Mouse (Mus musculus) embryonic facial prominence, embryonic 12.5 days (tissue): Measurements from ENCODE around the gene Hoxd9. TPM values are rescaled to one million over a fixed set of nuclear protein-coding genes. Genes with fewer than 3 reads are reported as not detected.

Experiments used
- ATAC-seq: fragments of 200-750 bp; cut with Nextera tagmentation; 2 replicates; pipeline ENCODE4 v1.8.0; 2017; ENCODE audit not compliant: insufficient number of reproducible peaks, insufficient read depth, low FRiP score, low TSS enrichment
- H3K27ac ChIP-seq: fragments of 300-500 bp; sonication (generic); 2 replicates; pipeline ENCODE4 v1.5.1; 2016; ENCODE audit warnings: mild to moderate bottlenecking
- H3K27me3 ChIP-seq: fragments of 300-500 bp; sonication (generic); 2 replicates; pipeline ENCODE4 v1.6.1; 2016; ENCODE audit warnings: mild to moderate bottlenecking, moderate library complexity
- H3K36me3 ChIP-seq: fragments of 300-500 bp; sonication (generic); 2 replicates; pipeline ENCODE4 v1.6.1; 2016; ENCODE audit warnings: mild to moderate bottlenecking
- H3K4me1 ChIP-seq: fragments of 300-500 bp; sonication (generic); 2 replicates; pipeline ENCODE4 v1.6.1; 2016
- H3K4me2 ChIP-seq: fragments of 300-500 bp; sonication (generic); replicated peaks from 2 replicates; pipeline ENCODE4 v1.6.1; 2016; ENCODE audit warnings: mild to moderate bottlenecking, moderate library complexity
- H3K4me3 ChIP-seq: fragments of 300-500 bp; sonication (generic); 2 replicates; pipeline ENCODE4 v1.5.1; 2016; ENCODE audit warnings: mild to moderate bottlenecking
- H3K9ac ChIP-seq: fragments of 300-500 bp; sonication (generic); 2 replicates; pipeline ENCODE4 v1.6.1; 2016; ENCODE audit warnings: mild to moderate bottlenecking, moderate library complexity
- H3K9me3 ChIP-seq: fragments of 300-500 bp; sonication (generic); 2 replicates; pipeline ENCODE4 v1.6.1; 2016; ENCODE audit warnings: mild to moderate bottlenecking, moderate library complexity
- WGBS: fragments of 180-500 bp; shearing (Covaris S2); methylation state at CpG from one replicate; pipeline ENCODE4 v1.1.7; 2016; 5-methylcytosine and 5-hydroxymethylcytosine counted together
- microRNA counts: library from miRNA; unstranded; fragments of <30 nt; microRNA quantifications from one replicate; lab custom pipeline; 2017
- microRNA-seq: library from miRNA; unstranded; fragments of <30 nt; microRNA quantifications from one replicate; pipeline ENCODE4, GENCODE M21; 2017
- polyA plus RNA-seq: library from polyadenylated mRNA; unstranded; fragments of >200 nt; fragmentation: Nextera tagmentation; extraction: Ambion mirVana; gene quantifications from 2 replicates; pipeline ENCODE4 v1.2.1, GENCODE M21; 2016

The Hoxd9 gene
- polyA plus RNA-seq, 1 experiment from 2014 or later, result 0.72 TPM

- ATAC-seq, result no peak
- Histone ChIP-seq H3K4me2 (peak overlapping the region; percentile 1), H3K36me3 (no peaks in the 10 kb centered on the region), H3K27me3 (peaks cover 88% of the 10 kb centered on the region), H3K4me3 (peak overlapping the region; percentile 12; the same call in 1 of the 2 replicates), H3K9ac (no peak overlapping the region), H3K4me1 (peaks cover 7% of the 10 kb centered on the region), H3K27ac (no peak overlapping the region), H3K9me3 (no peaks in the 10 kb centered on the region)
- 1% methylated on average over 58 of the region's 58 CpGs for WGBS
Measured at GRCm38 (mm10) chr2:74746298-74746921, 48.9 kb downstream of the Hoxd9 start.

DNA sequence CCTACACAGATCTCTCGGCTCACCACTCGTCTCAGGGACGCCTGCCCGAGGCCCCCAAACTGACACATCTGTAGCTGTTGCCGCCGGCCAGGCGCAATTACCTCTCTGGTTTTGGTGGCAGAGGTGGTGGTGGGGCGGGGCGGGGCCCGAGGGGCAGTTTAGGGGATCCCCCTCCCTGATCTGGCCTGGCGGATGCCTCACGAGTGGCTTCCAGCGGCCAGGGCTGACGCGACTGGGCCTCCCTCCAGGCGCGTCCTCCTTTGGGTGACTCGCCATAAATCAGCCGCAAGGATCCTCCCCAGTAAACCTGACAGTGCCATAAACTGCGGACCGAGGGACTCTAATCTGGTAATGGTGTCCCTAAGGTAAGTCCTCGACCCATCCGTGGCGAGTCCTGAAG is 49.5 kb downstream of the Hoxd9 start:
- Histone ChIP-seq H3K4me3 (0 out of 2 replicates have a peak overlapping the region, but pooled peaks have one; percentile 12), H3K27ac (no peak overlapping the region), H3K27me3 (peaks cover 88% of the 10 kb centered on the region), H3K9me3 (no peaks in the 10 kb centered on the region), H3K36me3 (no peaks in the 10 kb centered on the region), H3K4me1 (peaks cover 7% of the 10 kb centered on the region), H3K9ac (no peak overlapping the region), H3K4me2 (peak overlapping the region; percentile 1)
- 2% methylated on average over 24 of the region's 24 CpGs for WGBS
- no peak for ATAC-seq

DNA sequence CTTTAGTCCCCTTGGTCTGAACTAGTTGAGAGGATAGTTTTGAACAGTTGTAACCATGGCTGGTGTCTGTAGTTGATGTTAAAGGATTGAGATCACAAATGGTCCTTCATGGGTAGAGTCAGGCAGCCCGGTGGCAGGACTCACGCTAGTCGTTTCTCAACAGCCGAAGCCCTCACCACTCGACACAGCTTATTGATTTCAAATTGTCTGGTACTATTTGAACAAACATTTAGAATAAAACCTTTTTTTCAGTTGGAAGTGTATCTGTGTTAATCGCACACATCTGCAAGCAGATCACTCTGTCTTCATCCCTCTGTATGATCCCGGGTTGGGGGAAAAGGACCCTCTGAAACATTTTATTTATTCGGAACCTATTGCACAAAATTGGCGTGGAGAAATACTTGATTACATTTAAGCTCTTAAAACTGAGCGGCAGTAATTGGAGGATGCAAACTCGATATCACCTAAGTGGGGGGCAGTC is 50.2 kb downstream of the Hoxd9 start:
- peaks cover 10% of the 10 kb centered on the region for H3K4me1 ChIP-seq
- H3K4me3 ChIP-seq, result no peak overlapping the region
- H3K9me3 ChIP-seq, result no peaks in the 10 kb centered on the region
- no peaks in the 10 kb centered on the region for H3K36me3 ChIP-seq
- no peak overlapping the region for H3K27ac ChIP-seq
- peaks cover 88% of the 10 kb centered on the region for H3K27me3 ChIP-seq
- H3K9ac ChIP-seq, result no peak overlapping the region
- no peak for ATAC-seq
- no peak overlapping the region for H3K4me2 ChIP-seq
- 5% methylated on average over 11 of the region's 11 CpGs for WGBS

DNA sequence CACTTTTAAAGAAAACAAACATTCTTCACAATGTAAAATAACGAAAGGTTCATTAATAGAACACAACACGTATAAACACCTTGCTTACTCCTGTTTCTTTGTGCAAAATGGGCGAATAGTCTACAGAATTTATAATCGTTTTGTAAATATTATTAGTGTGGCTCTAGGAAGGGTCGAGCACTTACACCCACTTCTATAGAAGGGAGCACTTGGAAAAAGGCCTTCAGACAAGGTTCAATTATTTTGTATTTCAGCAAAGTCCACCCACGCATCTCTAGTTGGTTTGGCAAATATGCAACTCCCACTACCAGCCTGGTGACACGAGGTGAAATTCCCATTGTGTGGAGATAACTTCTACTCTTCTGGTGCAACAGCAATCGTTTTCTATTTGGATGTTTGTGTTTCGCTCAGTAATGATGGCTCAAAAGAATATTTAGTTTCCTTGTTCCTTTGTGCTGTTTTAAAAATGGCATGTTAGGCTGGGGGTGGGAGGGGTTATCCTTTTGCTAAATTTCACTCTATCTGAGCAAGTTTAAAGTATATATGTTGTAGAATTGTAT is 51.0 kb downstream of the Hoxd9 start:
- Histone ChIP-seq H3K4me3 (no peak overlapping the region), H3K4me1 (peaks cover 14% of the 10 kb centered on the region), H3K9ac (no peak overlapping the region), H3K27me3 (peaks cover 90% of the 10 kb centered on the region), H3K36me3 (no peaks in the 10 kb centered on the region), H3K27ac (no peak overlapping the region), H3K4me2 (no peak overlapping the region), H3K9me3 (no peaks in the 10 kb centered on the region)
- 4% methylated on average over 9 of the region's 9 CpGs for WGBS
- ATAC-seq, result no peak

DNA sequence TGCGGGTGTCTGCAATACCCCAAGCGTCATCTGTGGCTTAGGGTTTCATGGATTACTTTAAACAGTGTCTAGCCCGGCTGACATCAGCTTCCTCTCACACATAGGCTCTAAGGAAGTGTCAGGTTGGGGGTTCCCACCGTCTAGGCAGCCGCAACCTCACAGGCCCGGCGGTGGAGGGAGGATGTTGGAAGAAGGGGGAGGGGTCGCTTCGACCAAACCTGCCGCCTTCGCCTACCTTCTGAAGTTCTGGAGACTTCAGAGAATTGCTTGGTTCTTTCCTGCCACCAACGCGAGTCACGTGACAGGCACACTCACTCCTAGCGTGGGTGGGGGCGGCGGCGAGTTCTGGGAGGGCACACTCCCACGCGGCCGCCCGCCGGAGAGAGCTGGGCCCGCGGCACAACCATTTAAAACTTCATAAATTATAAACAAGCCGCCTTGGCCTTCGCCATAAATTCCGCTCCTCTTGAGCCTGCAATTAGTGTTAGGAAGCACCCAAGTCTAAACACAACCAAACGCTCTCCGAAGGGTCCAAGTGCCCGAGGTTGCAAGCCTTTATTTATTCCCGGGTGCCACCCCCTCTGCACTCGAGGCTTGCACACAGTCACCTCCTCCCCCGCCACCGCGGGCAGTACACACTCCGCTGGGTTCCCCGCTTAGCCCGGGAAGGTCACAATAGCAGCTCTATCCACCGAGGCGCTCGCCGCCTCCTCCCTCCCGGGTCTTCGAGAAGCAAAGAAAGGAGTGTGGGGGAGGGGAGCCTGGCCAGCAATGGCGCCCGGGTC is 52.0 kb downstream of the Hoxd9 start:
- no peaks in the 10 kb centered on the region for H3K36me3 ChIP-seq
- H3K27ac ChIP-seq, result no peak overlapping the region
- ATAC-seq, result no peak
- H3K9ac ChIP-seq, result no peak overlapping the region
- peaks cover 90% of the 10 kb centered on the region for H3K27me3 ChIP-seq
- H3K9me3 ChIP-seq, result no peaks in the 10 kb centered on the region
- peaks cover 14% of the 10 kb centered on the region for H3K4me1 ChIP-seq
- H3K4me2 ChIP-seq, result peak overlapping the region; percentile 40
- peak overlapping the region; percentile 22 for H3K4me3 ChIP-seq
- WGBS, result under 1% methylated on average over 47 of the region's 47 CpGs

MicroRNAs encoded within 50 kb of the gene (microRNA counts, 519-probe panel; counts per million panel counts)
- microRNA mmu-miR-10b (lab: Ali Mortazavi, UCI), result 460 counts per million, percentile 65 among the panel's probes with 10 or more counts

Small RNA genes within 50 kb of the gene (microRNA-seq; reads per million reads assigned to microRNA genes)
- not detected for gene Gm44463
- 1,207 reads per million, percentile 79 among the genes with 10 or more reads in this experiment for gene Mir10b

Other genes starting within 250 kb of the Hoxd9 start
- 40.0 and 40.1 TPM in 2 replicates for gene Lnpk, start 118.3 kb upstream of the Hoxd9 start, polyA plus RNA-seq
- gene Evx2, start 38.2 kb upstream of the Hoxd9 start, polyA plus RNA-seq, result 0.06 TPM in 1 of 2 replicates, not detected in the other
- gene Hoxd13, start 29.4 kb upstream of the Hoxd9 start, polyA plus RNA-seq, result not detected in 2 replicates
- gene Hoxd12, start 22.7 kb upstream of the Hoxd9 start, polyA plus RNA-seq, result 0.11 TPM in 1 of 2 replicates, not detected in the other
- not detected in 2 replicates for gene Hoxd11, start 18.2 kb upstream of the Hoxd9 start, polyA plus RNA-seq
- not detected in 2 replicates for gene Hoxd10, start 5.8 kb upstream of the Hoxd9 start, polyA plus RNA-seq
- gene Hoxd8, start 6.9 kb downstream of the Hoxd9 start, polyA plus RNA-seq, result 1.6 and 2.6 TPM in 2 replicates
- 1.5 and 2.4 TPM in 2 replicates for gene Hoxd3, start 14.2 kb downstream of the Hoxd9 start, polyA plus RNA-seq
- gene Hoxd4, start 14.2 kb downstream of the Hoxd9 start, polyA plus RNA-seq, result 0.14 and 0.25 TPM in 2 replicates
- 0.13 TPM in 1 of 2 replicates, not detected in the other for gene Gm28230, start 29.0 kb downstream of the Hoxd9 start, polyA plus RNA-seq
- 11.8 and 11.9 TPM in 2 replicates for gene Hoxd1, start 65.3 kb downstream of the Hoxd9 start, polyA plus RNA-seq
- 129 and 130 TPM in 2 replicates for gene Mtx2, start 128.1 kb downstream of the Hoxd9 start, polyA plus RNA-seq